Mouse (Mus musculus) Patski (cell line): ENCODE data around the gene 5730522E02Rik. TPM values are rescaled to one million over a fixed set of nuclear protein-coding genes. Genes with fewer than 3 reads are reported as not detected.
"Not testable (repeated sequence)": the region's sequence is repeated elsewhere in the genome, so short reads cannot be mapped to it uniquely, and the experiment has no call there.

Experiments
- ATAC-seq: fragments of 100-300 bp; one replicate; pipeline ENCODE4 v1.8.0; 2021
- CTCF ChIA-PET: fragments of 350-600 bp; sonication (Branson Sonifier 250); formaldehyde crosslinking; loops from one replicate; lab custom pipeline; 2022; ENCODE audit warnings: inconsistent platforms; lab: Charles Lee
- POLR2A ChIA-PET: fragments of 350-600 bp; sonication (Branson Sonifier 250); formaldehyde crosslinking; loops from one replicate; lab custom pipeline; 2022; ENCODE audit warnings: antibody characterized with exemption, inconsistent platforms; lab: Charles Lee
- DNase-seq: peaks from one replicate; pipeline ENCODE4 v3.0.0-alpha.2; 2011; ENCODE audit warnings: low read depth, low spot score
- H3K27me3 ChIP-seq: fragments of 371-371 bp; one replicate; pipeline ENCODE4 v1.5.1; 2021
- CTCF ChIP-seq: fragments of 100-300 bp; IDR thresholded peaks from one replicate; pipeline ENCODE4 v1.5.1; 2021
- in situ Hi-C: fragments of 300-500 bp; cut with MboI; formaldehyde crosslinking; loops from 3 replicates; pipeline ENCODE4 v1.11.1; 2018; ENCODE audit warnings: low pct_unique_long_range_greater_than_20kb, mixed read lengths
- polyA plus RNA-seq: library from polyadenylated mRNA; unstranded; gene quantifications from one replicate; pipeline ENCODE4 v1.2.3, GENCODE M21; 2021

Gene 5730522E02Rik
- polyA plus RNA-seq: not detected

- peaks cover 14% of the 10 kb centered on the region for H3K27me3 ChIP-seq
- in situ Hi-C loops: no loop called here
- ChIA-PET CTCF (no interaction called here), POLR2A (no interaction called here)
- DNase-seq (no peak), ATAC-seq (no peak)
- no peak for TF ChIP-seq CTCF
Measured at GRCm38 (mm10) chr11:26210582-26211180, at the start of gene 5730522E02Rik. 5730522E02Rik (minus strand) TSS chr11:26210763.

DNA sequence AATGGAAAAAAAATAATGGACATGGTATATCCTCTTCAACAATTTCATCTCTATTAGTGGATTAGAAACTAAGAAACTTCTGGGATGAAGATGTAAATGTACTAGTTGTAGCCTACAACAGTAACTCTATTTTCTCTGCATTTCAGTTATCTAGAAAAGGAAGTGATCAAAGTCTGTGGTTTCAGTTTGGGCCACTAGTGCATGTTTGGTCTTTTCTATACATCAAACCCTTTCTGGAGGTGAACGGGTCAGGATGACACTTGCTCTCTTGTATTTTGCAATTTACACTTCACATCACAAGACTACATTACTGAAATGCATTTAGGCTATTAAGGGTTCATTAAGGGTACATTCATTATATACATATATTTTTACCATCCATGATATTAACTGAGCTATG is 26.0 kb upstream of the 5730522E02Rik start:
- in situ Hi-C loops: no loop called here
- no peak for TF ChIP-seq CTCF
- ChIA-PET POLR2A (no interaction called here), CTCF (no interaction called here)
- no peak for ATAC-seq
- DNase-seq: no peak
- H3K27me3 ChIP-seq: peaks cover 14% of the 10 kb centered on the region

DNA sequence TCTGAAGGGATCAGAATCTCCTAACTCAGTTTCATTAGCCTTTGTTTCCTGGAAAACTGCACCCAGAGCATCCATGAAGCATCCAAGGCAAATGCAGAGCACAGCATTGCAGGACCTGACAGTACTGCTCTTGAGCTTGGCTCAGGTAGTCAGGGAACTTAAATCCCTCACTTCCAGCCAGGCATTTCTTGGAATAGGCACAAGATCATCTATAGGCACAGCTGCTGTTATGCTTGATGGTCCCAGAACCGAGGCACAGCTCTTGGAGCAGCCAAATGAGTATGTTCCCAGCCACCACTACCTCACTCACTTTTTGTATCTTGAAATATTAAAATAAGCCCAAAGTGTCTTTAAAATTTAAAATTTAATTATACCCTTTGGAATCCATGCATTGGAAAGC is 19.3 kb upstream of the 5730522E02Rik start:
- DNase-seq (no peak), ATAC-seq (no peak)
- in situ Hi-C loops: no loop called here
- CTCF ChIA-PET: no interaction called here
- peaks cover 4% of the 10 kb centered on the region for H3K27me3 ChIP-seq
- TF ChIP-seq CTCF: no peak
- POLR2A ChIA-PET: no interaction called here

- CTCF ChIA-PET, POLR2A ChIA-PET, ATAC-seq, in situ Hi-C loops, DNase-seq: not testable (repeated sequence)
- peaks cover 14% of the 10 kb centered on the region for H3K27me3 ChIP-seq
Measured at GRCm38 (mm10) chr11:26213643-26214042, 3.1 kb upstream of the 5730522E02Rik start.

GRCm38 (mm10) chr11:26209811-26210581 is 567 bp downstream of the 5730522E02Rik start:
- ATAC-seq: no peak
- in situ Hi-C loops: no loop called here
- no peak for TF ChIP-seq CTCF

GRCm38 (mm10) chr11:26203466-26203865 is 7.1 kb downstream of the 5730522E02Rik start:
- no peaks in the 10 kb centered on the region for H3K27me3 ChIP-seq
- ATAC-seq (no peak), DNase-seq (no peak)
- ChIA-PET POLR2A (no interaction called here), CTCF (no interaction called here)
- no peak for TF ChIP-seq CTCF
- in situ Hi-C loops: no loop called here

More at GRCm38 (mm10) chr11:26209811-26210581, 567 bp downstream of the 5730522E02Rik start:
- CTCF ChIA-PET: no interaction called here
- H3K27me3 ChIP-seq: peaks cover 14% of the 10 kb centered on the region
- POLR2A ChIA-PET: no interaction called here
- DNase-seq: no peak

GRCm38 (mm10) chr11:26202842-26203241 is 7.7 kb downstream of the 5730522E02Rik start:
- in situ Hi-C loops: no loop called here
- POLR2A ChIA-PET: no interaction called here
- CTCF ChIA-PET: no interaction called here
- TF ChIP-seq CTCF: no peak
- DNase-seq (no peak), ATAC-seq (no peak)
- H3K27me3 ChIP-seq: no peaks in the 10 kb centered on the region

DNA sequence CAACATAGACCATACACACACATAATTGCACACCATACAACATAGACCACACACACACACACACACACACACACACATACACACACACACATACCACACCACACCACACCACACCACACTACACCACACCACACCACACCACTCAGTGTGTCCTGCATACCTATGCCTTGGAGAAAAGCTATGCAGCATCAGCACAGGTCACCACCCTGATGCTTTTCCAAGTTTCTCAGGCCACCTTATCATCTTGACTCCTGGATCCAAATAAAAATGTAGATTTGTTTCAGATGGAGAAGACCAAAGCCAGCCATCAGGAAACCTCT is 8.8 kb downstream of the 5730522E02Rik start:
- ATAC-seq (no peak), DNase-seq (no peak)
- CTCF ChIA-PET: no interaction called here
- in situ Hi-C loops: no loop called here
- no peaks in the 10 kb centered on the region for H3K27me3 ChIP-seq
- TF ChIP-seq CTCF: no peak
- POLR2A ChIA-PET: no interaction called here

GRCm38 (mm10) chr11:26200970-26201777 is 9.4 kb downstream of the 5730522E02Rik start:
- ChIA-PET CTCF (no interaction called here), POLR2A (no interaction called here)
- in situ Hi-C loops: no loop called here
- peak; percentile 59 for TF ChIP-seq CTCF
- DNase-seq (no peak), ATAC-seq (no peak)
- no peaks in the 10 kb centered on the region for H3K27me3 ChIP-seq

DNA sequence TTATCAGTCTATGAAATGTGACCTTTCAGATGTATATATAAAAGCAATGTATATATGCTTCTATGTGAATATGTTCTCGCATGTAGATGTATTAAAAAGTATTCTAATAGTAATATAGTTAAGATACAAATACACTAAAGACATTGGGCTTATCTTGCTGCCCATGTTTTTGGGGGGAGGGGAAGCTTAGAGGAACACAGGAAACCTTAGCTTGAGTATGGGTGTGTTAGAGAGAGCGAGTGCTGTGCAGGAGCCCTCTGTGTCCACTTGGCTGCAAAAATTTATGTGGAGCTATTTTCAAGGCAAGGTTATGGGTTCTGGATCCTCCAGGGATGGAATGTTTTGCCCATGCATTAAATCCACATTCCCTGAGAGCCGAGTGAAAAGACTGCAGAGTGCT is 15.1 kb downstream of the 5730522E02Rik start:
- ChIA-PET CTCF (interaction anchor here (1.1 kb wide), 1 partner anchor 13 kb away, joined by 3 read pairs; no protein-coding TSS in a partner anchor), POLR2A (no interaction called here)
- in situ Hi-C loops: no loop called here
- ATAC-seq (no peak), DNase-seq (no peak)
- peaks cover 3% of the 10 kb centered on the region for H3K27me3 ChIP-seq
- TF ChIP-seq CTCF: no peak
